Mouse (Mus musculus) retina, postnatal 1 day (tissue): Measurements from ENCODE around the gene Pex16.

Source experiments
- DNase-seq: peaks from one replicate; pipeline ENCODE4 v3.0.0-alpha.2; 2012

Pex16 gene

DNA sequence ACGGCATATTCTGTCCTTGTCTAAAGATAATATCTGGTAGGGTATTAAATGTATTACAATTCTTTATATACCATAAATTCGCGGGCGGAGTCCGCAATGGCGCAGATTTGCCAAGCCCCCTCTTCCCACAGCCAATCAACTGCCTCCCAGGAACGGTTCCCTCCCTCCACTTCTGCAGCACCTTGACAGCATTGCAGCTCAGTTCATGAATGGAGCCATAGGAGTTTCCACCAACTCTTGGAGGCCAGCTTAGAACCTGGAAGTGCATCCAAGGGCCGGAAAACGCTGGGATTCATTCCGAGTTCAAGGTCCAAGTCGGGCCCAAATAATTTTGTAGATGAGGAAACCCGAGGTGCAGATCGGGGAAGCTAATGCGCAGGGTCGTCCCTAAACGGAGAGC is at the start of gene Pex16, which contains the start of gene Large2:
Gene Pex16 (plus strand): TSS at position 163 of the 400 bp plus-strand sequence.
Gene Large2 (minus strand): TSS at position 356 of the 400 bp plus-strand sequence.
- DNase-seq = no peak

DNA sequence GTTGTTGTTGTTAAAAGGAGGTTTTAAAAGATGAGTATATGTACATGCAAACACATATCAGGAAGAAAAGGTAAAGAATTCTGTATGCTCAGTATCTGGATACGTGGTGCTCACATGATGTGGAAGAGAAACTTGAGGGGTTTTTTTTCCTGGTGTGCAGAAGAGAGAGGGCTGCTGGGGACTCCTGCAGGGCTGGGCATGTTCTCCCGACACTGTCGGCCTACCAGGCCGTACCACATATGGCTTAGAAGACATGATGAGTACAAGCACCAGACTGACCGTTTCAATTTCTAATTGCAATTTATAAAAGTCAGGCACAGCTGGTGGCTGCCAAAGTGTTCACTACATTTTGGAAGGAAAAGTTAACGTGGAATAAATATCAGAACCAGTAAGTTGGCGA is 48.8 kb upstream of the Pex16 start:
- no peak for DNase-seq

DNA sequence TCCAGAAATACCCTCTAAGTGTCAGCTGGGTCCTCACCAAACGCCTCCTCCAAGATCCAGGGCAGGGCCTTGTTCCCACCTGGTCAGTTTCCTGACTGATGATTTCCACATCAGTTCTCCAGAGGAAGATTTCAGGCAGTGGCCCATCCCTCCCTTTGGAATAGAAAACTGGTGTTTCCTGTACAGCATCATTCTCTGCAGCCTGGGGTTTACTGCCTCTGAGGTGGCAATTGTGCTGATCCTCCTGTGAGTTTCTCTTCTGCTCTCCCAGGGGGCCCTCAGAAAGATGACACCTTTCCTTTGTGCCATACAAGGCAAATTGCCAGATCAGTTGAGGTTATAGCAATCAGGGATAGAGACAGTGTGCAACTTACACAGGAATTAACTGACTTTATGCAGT is 48.3 kb upstream of the Pex16 start:
- no peak for DNase-seq

- DNase-seq = no peak
Measured at GRCm38 (mm10) chr2:92327601-92328000, 46.9 kb upstream of the Pex16 start.

DNA sequence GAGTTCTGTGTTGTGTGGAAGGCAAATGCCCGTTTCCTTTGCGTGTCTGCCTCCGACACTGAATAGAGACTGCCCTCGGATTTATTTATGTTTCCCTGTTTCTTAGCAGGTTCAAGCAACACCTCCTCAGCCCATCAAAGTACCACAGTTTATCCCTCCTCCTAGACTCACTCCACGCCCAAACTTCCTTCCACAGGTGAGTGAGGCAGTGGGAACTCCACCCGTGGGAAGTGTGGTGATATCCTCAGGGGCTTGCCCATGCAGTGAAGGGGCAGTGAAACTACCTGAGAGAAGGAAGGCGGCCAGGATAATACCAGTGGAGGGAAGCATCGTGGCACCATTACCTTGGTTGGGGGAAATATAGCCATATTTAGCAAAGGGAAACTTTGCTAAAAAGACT is 46.3 kb upstream of the Pex16 start:
- no peak for DNase-seq

DNA sequence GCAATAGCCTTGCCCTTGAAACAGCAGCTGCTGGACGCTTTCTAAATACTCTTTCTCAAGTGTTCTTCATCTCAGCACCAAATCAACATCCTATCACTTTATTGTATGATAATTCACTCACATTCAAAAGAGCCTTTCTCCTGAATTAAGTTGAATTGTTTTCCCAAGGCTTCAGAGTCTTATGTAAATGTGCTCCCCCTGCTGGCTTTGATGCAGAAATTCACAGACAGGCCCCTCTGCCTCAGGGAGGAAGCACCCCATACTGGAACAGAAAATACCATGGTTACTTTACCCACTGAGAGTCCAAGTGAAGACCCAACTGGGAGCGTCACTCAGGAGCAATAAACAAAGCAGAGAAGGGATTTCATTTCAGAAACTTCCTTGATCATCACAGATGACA is 43.6 kb upstream of the Pex16 start:
- DNase-seq = peak; percentile 69

GRCm38 (mm10) chr2:92331410-92331809 is 43.1 kb upstream of the Pex16 start:
- DNase-seq = peak; percentile 48

DNA sequence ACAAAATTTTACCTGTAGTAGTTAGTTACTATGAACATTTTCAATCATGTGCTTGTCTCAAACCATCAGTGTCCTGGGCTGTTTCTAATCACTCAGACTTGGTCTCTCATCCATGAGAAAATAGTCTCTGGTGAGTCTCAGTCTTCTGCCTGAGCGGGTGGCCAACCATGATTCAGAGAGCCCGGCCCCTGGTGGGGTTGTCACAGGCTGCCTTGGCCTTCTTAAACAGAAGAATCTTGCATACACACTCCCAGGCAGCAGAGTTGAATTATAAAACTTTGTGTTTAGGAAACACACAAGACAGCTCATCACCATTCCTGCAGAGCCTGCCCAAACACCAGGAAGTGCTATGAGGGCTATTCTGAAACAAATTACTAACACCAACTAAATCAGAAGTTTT is 42.6 kb upstream of the Pex16 start:
- DNase-seq = no peak

GRCm38 (mm10) chr2:92342418-92342817 is 32.1 kb upstream of the Pex16 start:
- DNase-seq = no peak

GRCm38 (mm10) chr2:92347191-92347590 is 27.3 kb upstream of the Pex16 start:
- no peak for DNase-seq

- DNase-seq = no peak
Measured at GRCm38 (mm10) chr2:92349589-92350425, 24.7 kb upstream of the Pex16 start.

DNA sequence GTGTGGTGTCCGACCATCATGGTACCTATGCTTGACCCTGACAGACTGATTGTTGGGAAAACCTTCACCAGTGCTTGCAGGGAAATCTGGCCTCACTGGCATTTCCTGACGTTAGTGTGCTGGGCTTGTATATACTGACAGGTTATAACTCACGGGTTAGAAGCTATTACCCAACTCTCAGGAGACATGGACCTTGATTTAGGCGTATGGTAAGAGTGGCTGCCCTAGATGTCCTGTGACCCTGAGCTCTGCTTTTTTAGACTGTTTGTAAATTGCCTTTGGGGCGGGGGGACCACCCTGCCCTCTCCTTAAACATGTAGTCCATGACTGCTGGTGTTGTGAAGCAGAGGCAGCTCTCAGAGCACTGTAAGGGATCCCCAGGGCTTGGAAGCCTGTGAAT is 23.8 kb upstream of the Pex16 start:
- no peak for DNase-seq

- no peak for DNase-seq
Measured at GRCm38 (mm10) chr2:92353402-92353801, 21.1 kb upstream of the Pex16 start.

- DNase-seq = no peak
Measured at GRCm38 (mm10) chr2:92354224-92354623, 20.3 kb upstream of the Pex16 start.

DNA sequence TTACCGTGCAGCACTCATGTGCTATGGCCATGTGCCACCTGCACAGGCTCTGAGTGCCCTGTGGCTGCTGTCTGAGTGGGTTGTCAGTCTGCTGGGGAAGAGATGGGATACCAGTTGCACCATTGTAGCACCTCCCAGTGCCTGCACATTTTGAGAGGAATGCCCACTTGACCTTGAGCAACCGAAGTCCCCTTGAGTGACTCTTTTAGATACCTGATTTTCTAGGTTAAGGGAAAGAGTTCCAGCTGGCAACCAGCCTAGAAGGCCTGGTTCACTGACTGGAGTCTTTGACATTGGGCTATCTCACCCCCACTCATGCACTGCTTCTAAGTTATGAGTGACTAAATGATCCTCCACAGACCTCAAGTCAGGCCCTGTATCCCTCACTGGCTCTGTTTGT is 15.2 kb upstream of the Pex16 start:
- DNase-seq = no peak

- no peak for DNase-seq
Measured at GRCm38 (mm10) chr2:92360186-92360823, 14.2 kb upstream of the Pex16 start.

DNA sequence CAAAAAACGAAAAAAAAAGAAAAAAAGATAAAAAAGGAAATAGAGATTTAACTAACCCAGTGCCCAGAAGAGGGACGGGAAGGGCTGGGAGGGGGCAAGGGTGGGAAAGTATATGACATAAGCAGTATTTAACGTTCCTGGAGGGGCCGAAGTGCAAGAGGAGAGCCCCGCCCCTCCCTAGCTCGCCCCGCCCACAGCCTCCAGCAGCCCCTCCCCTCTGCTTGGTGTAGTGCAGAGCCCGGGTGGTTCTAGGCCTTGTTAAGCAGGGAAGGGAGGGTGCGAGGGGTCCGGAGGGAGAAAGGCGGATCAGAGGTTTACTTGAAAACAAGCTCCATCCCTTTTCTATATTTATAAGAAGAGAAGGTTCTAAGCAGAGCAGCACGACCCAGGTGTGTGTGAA is 13.6 kb upstream of the Pex16 start:
- DNase-seq = no peak

DNA sequence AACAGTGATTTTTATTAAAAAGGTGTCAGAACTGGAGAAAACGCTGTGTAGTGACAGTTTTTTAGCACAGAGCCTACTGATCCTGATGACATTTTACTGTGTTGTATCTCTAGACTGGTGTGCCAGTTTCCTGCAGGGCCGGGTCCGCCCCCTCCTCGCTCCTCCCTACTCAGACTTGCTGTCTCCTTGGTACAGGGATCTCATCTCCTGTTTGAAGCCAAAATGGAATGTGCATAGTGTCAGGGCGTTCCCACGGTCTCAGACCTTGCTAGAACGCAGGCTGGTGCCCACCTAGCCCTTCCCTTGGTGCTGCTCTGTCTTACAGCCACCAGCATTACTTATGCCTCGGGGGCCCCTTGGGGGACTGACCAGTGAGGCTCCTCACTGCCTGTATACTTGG is 12.7 kb upstream of the Pex16 start:
- DNase-seq = no peak

- DNase-seq = no peak
Measured at GRCm38 (mm10) chr2:92362571-92363228, 11.8 kb upstream of the Pex16 start.

- no peak for DNase-seq
Measured at GRCm38 (mm10) chr2:92364086-92364485, 10.4 kb upstream of the Pex16 start.

- DNase-seq = no peak
Measured at GRCm38 (mm10) chr2:92365568-92365967, 8.9 kb upstream of the Pex16 start.

DNA sequence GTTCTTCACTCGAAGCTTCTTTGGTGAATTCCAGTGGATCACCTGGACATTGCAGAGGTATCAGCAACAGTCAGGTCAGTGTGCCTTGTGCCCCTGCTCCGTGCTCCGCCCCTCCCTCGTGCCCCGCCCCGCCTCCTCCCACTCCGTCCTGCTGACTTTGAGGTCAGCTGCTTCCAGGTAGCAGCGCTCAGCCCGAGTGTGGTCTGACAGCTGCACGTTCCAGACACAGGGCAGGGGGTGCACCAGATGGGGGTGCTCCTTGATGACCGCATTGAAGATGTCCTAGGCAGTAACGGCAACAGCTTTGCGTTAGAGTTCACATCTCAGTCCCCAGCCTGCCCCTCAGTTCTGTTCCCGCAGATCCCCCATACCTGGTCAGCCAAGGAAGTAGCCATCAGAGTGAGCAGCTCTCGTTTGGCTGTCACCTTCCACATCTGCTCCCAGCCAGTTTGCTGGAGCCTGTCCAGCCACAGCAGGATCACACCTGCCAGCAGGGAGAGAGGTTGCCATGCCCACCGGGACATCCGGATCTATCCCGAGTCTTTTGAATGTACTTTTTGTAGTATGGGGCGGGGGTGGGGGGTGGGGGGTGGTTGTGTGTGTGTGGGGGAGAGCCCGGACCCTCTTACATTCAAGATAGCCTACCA is 7.0 kb upstream of the Pex16 start:
- DNase-seq = no peak

- DNase-seq = no peak
Measured at GRCm38 (mm10) chr2:92370375-92370774, 4.1 kb upstream of the Pex16 start.
